Mouse (Mus musculus) naive thymus-derived CD4-positive, alpha-beta T cell, adult 2 months (primary cell): ENCODE data around the gene Abtb2.

Source experiments
- DNase-seq: peaks from one replicate; pipeline ENCODE4 v3.0.0-alpha.2; 2011; ENCODE audit warnings: low read depth

The Abtb2 gene

GRCm38 (mm10) chr2:103618407-103618806 lies 52.3 kb downstream of the Abtb2 start:
- no peak for DNase-seq

DNA sequence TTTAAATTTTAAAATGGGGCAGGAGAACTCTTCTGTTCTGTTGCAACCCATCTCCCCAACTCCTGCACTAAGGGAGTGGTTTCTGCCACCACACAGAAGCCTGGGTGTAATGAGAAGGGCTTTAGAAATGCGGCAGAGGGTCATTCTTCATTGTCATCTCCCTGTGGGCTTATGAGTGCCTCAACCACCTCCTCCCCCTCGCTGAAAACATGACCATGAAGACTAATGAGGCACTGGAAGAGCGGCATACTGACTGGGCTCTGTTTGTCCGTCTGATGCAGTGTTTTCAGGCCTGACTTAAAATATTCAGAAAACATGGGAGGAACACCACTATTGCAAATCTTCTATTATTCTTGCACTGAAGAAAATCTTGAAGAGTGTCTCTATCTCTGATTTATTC lies 56.8 kb downstream of the Abtb2 start:
- DNase-seq: no peak

- DNase-seq: no peak
Observed at GRCm38 (mm10) chr2:103625349-103625932, 59.3 kb downstream of the Abtb2 start.

GRCm38 (mm10) chr2:103627101-103627500 lies 61.0 kb downstream of the Abtb2 start:
- peak; percentile 47 for DNase-seq

GRCm38 (mm10) chr2:103629956-103630355 lies 63.8 kb downstream of the Abtb2 start:
- no peak for DNase-seq

DNA sequence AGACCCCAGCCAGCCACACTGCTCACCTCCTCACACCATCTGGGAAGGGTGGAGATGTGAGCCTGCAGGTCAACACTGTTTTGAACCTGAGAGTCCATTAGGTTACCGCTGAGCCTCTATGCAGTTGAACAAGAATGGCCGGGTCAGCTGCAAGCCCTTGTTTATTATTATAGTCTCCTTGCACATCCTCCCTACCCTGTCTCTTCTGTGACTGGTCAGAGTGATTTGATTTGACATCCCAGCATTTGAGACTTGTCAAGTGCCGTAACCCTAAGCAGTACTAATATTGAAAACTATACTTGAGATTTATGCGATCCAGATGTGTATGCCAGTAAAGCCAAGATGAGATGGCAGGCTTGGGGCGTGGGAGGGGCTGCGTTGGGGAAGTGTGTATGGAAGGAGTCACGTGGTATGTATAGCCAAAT lies 65.2 kb downstream of the Abtb2 start:
- no peak for DNase-seq

DNA sequence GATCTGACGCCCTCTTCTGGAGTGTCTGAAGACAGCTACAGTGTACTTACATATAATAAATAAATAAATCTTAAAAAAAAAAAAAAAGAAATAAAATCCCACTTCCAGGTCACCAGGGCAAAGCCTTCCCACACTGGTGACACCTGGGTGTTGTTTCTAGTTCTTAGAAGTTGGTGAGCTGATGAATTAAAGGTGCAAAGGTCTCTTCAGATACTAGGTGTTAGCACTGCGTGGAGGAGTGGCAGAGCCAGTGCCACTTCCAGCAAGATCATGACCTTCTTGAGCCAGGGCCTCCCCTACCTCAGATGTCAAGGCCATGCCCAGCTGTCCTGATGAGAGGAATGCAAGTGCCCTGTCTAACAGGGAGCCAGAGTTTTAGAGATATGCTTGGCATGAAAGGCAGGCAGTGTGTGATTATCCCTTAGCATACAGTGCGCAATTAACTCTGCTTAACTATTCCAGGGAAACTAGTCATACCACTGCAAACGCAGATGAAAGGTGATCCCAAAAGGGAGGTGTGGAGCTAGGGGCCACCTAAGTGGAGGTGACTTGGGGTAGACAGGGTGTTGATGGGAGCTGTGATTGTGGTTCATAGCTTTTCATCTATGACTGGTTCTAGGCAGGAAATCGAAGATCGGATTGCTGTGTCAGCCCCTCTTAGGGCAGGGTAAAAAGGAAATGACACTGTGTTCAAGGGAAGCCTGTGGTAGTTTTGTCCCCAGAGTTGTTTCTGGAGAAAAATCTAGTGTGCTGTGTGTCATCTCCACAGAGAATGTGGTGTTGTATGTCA lies 66.2 kb downstream of the Abtb2 start:
- peak; percentile 74 for DNase-seq

DNA sequence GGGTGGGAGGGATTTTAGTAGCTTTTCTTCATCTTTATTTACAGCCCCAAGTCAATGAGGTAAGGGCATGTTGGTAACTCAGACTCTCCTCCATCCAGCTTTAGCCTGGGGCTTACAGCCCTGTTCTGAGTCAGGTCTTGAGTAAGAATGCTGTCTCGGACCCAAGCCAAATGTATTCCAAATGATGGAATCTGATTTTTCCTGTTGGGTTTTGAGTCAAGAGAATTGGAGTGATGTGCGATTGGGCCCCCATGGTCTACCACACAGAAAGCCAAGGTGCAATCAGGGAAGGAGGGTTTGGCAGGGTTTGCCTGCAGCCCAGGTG lies 66.8 kb downstream of the Abtb2 start:
- DNase-seq: no peak

DNA sequence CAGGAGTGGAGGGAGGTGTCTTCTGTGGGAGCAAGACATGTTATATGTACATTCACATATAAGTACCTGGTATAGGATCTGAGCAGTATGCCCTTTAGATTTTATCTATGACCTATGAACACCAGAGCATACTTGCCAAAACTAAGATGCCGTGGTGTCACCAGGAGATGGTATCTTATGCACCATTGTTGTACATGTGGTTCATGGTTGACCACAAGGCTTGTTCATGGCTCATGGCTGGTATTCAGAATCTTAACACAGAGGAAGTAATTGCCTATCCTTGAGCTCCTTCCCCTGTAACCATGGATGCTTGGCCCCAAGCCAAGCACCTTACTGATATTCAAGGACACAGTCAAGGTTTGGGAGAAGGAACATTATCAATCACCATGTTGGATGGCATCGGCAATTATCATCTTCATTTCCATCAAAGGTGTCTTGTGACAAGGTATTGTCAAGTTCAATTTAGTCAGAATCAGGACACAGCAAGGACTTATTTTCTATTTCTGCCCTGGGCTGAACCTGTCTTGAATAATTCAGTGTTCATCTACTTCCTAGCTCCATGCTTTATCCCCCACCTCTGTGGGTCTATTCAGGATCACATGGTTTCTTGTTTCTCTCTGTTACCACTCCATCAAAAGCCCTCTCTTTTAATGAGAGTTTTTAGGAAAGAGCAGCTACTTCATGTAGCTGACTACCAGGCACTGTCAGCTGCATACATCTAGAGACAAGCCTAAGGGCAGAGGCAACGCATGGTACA lies 69.8 kb downstream of the Abtb2 start:
- no peak for DNase-seq

DNA sequence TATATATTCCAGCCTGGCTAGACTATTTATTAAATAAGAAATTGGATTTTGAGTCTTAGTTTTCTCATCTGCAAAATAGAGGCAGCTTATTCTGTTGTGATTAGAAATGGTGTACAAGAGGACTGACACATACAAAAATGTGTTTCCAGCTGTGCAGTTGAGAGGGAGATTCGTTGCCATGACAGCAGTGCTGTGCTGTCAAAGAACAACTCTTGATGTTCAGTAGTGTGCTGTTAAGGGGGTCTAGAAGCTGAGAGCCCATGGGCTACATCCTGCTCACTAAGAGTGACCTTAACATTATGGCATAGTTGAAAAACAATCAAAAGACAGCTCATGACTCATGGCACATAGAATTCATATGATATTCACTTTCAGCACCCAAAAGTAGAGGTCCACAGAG lies 71.3 kb downstream of the Abtb2 start:
- DNase-seq: no peak

DNA sequence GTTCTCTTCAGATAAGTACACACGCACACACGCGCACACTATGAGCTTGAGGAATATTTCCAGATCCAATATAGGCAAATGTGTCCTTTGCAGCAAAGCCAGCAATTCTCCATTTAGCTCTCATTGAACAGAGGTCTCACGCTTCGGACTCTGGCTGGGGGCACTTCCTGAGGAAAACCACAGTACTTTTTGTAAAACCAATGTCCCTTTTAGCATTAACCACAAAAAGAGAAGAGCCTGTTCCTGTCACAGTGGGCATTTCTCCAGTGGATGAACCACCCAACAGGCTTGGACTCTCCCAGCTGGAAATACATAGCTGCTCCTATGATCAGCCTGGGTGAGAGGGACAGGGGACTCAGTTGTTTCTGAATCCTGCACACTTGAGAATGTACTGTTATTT lies 71.8 kb downstream of the Abtb2 start:
- DNase-seq: no peak

DNA sequence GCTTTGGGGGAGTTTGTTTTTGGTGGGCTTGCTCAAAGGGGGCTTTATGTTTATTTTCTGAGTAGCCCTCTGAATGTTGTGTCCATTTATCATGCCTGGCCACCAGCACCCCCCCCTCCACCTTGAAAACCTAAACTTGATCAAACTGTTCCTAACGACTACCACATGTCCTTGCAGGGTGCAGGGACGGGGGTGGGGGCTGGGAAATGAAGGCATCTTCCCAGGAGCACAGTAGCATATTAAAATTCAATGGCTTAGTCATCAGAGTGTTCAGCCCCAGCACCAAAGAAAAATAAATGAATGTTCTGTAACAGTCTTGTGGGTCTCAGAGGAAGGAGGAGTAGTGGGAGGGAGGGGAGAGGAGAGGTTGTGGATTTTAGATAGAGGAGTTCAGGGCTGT lies 73.6 kb downstream of the Abtb2 start:
- DNase-seq: no peak

DNA sequence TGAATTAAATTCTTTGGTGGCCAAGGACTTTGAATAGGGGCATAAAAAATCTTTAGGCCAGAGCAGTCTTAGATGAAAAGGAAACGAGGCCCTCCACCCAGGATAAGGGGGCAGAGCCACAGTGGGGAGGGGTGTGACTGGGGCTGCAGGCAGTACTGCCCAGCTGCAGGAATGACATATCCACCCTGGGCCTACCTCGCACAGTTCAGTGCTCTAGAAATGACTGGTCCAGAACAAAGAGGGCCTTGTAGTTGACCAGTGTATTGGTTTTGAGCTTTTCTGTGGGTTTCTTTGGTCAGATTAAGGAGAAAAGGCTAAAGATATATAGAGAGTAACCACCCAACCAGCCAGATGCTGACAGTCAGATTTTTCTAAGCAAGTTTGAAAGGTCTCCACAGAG lies 74.8 kb downstream of the Abtb2 start:
- DNase-seq: no peak

GRCm38 (mm10) chr2:103643584-103644211 lies 77.6 kb downstream of the Abtb2 start:
- no peak for DNase-seq

DNA sequence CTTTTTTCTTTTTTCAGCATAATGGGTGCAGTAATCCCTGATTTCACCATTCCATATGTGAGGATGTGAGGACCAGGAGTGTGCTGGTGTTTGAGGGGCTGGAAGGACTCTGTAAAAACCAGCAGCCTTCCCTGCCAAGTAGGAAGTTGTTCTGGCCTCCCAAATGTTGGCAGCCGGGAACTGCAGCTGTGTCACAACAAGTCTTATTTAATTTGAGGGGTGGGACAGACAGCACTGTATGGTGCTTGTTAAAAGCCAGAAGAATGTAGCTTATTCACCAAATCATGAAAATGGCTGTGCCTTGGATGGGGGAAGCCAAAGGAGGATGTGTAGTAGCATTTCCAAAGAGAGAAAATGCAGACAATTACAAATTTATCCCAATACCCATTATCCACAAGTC lies 78.3 kb downstream of the Abtb2 start:
- DNase-seq: no peak

DNA sequence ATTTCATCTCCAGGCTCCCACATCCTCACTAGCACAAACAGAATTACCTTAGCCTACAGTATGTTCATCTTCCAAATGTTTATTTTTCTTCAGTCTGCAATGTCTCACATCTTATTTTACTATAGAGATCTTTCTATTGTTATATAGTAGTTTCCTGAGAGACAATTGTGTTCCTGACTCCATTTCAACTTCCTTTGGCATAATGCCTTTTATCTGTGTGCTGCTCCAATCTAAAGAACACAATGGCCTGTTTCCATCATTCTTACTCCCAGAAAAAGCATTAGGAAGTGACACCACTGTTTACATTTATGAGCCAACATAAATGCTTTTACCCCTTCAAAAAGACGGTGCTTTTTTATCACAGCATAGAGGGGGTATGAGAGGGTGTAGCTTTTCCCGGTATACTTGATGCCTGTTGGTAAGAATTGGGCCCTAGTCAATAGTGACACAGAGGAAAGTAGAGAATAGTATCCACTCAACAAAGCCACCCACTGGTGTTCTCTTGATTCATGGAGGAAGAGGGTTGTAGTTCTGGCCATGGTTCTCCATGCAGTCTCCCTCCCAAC lies 84.3 kb downstream of the Abtb2 start:
- DNase-seq: no peak

DNA sequence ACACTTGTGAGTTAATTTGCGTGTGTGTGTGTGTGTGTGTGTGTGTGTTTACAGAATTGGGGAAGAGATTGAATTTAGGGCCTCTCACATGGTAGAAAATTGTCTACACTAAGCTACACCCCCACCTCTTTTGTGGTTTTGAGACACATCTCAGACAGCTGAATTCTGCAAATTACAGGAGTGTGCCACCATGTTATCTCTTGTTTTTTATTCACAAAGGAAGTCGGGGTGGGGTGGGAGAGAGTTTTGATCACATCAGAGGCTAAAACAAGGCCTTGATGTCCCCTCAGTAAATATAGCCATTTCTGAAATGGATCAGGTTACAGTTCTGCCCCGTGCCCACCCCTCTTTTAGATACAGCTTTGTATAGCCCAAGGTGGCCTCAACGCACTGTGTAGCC lies 86.0 kb downstream of the Abtb2 start:
- peak; percentile 64 for DNase-seq

GRCm38 (mm10) chr2:103655037-103655436 lies 88.9 kb downstream of the Abtb2 start:
- no peak for DNase-seq

DNA sequence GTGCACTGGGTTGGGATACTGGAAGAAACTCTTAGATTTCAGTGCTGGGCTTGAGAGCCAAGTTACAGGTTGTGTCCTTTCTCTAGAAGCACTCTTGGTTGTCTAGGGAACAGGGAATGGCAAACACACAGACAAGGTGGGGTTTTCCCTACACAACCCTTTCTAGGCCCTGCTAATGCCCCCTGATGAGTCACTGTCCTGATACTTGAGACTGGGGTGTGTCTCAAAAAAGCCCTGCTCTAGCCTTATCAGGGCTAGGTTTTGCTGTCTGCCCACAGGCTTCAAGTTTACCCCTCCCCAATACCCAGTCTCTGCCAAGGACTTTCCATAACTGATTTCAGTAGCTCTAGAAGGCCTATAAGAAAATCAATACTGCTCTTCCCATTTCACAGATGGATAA lies 89.9 kb downstream of the Abtb2 start:
- no peak for DNase-seq

- no peak for DNase-seq
Observed at GRCm38 (mm10) chr2:103659167-103659566, 93.1 kb downstream of the Abtb2 start.

- DNase-seq: peak; percentile 55
Observed at GRCm38 (mm10) chr2:103659648-103660556, 93.8 kb downstream of the Abtb2 start.
